Mouse (Mus musculus) B cell, adult 62 days (primary cell): ENCODE results near the gene Gm813. TPM values are rescaled to one million over a fixed set of nuclear protein-coding genes. Genes with fewer than 3 reads are reported as not detected.

Source experiments
- total RNA-seq: library from RNA; stranded (reverse); gene quantifications from 4 replicates; pipeline ENCODE4 v1.2.4, GENCODE M21; 2023

Gene Gm813
- not detected in 4 replicates for total RNA-seq

GRCm38 (mm10) chr16:58616878-58617277, at the start of gene Gm813:
Gene Gm813, minus strand, starts transcription at chr16:58616978.

DNA sequence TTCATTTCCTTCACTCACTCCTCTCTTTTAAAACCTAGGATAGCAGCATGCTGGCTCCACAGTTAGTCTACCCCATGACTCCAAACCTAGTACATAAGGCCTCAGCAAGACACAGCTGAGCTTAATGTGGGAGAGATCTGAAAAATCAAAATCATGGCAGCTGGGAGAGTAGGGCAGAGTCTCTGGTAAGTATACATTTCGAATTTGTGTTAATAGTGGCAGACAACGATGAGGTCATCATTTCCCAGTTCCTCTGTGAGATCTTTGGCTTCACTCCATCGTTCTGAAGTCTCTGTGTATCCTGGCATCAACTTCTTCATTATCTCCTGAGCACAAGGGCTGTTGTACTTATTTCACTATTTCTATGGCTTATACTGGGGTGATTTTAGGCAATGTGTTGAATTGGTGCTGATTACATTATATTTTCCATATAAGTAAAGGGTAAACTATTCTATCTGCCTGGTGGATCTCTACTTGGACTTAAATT, 22.0 kb upstream of the Gm813 start, which contains the start of gene E330017A01Rik:
Gene E330017A01Rik, minus strand, starts transcription at position 51 of the 487 bp plus-strand sequence.

Other genes starting within 250 kb of the Gm813 start
- 0.56 to 2.0 TPM (median 1.1 TPM) in 4 replicates for gene Dcbld2, start 208.5 kb downstream of the Gm813 start, total RNA-seq
- 66.2 to 83.4 TPM (median 78.8 TPM) in 4 replicates for gene St3gal6, start 92.7 kb downstream of the Gm813 start, total RNA-seq
- gene E330017A01Rik, start 21.8 kb upstream of the Gm813 start, total RNA-seq = not detected in 4 replicates
- 10.0 to 14.5 TPM (median 10.5 TPM) in 4 replicates for gene Cpox, start 53.3 kb upstream of the Gm813 start, total RNA-seq
- not detected in 4 replicates for gene Gpr15, start 102.1 kb upstream of the Gm813 start, total RNA-seq
- gene Cldnd1, start 110.9 kb upstream of the Gm813 start, total RNA-seq = 45.9 to 60.8 TPM (median 51.7 TPM) in 4 replicates
- gene Olfr172, start 146.2 kb upstream of the Gm813 start, total RNA-seq = not detected in 4 replicates
- gene Olfr173, start 183.3 kb upstream of the Gm813 start, total RNA-seq = not detected in 4 replicates
- gene Olfr175-ps1, start 209.8 kb upstream of the Gm813 start, total RNA-seq = not detected in 4 replicates